In the genomic region with DNA sequence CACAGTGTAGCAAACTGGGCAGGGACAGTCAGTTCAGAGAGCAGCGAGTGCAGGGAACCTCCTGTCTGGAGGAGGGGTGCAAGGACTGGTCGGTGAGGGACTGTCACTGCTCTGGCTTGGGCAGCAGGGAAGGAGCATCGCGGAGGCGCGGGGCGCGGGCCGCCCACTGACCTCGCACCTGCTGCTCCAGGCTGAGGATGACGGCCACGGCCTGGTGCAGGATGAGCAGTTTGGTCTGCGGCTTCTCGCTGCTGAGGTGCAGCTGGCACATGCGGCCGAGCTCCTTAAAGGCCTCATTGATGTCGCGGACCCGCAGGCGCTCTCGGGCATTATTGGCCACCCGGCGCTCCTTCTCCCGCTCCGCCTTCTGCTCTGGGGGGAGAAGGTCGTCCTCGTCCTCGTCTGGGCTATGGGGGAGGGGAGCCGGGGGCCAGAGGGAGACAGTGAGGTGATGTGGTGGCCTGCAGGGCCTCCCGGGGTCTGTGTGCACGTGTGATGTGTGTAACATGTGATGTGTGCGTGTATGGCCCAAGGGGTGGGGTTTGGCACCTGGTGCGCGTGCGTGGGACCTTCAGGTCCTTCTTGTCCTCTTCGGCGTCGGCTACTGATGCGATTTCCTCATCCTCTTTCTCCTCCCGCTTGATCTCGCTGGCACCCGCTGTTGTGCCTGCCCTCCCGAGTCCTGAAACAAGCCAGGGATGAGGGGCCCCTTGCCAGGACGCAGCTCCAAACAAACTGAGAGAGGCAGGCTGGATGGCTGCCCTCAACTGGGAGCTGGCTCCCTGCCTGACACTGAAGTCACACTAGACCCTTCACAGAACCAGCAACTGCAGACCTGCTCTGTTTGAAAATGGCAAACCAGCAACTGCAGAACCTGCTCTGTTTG, we compare ENCODE assay signal across 9 mouse cellular contexts. TPM values are rescaled to one million over a fixed set of nuclear protein-coding genes. Genes with fewer than 3 reads are reported as not detected.
A peak's percentile ranks its signal among the peaks of the same experiment; 100 is the strongest.
DNase-seq lines count a peak whose midpoint lies in the region; ATAC-seq and TF ChIP-seq lines count a peak whose summit lies in the region.
"Had no signal": no experiment of that assay in that cellular context is flagged by ENCODE, and none has a peak within 500 bp of the region (broad histone marks: within the 10 kb centered on the region; RNA-seq: fewer than 3 reads in every experiment).

No protein-coding gene starts in this region.

- peak overlapping the region; percentile 45; the same call in 1 of the 2 replicates for H3K27ac ChIP-seq in midbrain, embryonic 15.5 days
- no peak overlapping the region; the same call in 1 of the 2 replicates for H3K27ac ChIP-seq in midbrain, embryonic 13.5 days
- H3K27ac ChIP-seq in heart, embryonic 15.5 days, result peak overlapping the region; percentile 56
- H3K27ac ChIP-seq in left cerebral cortex, adult 2 months, result peak overlapping the region; percentile 40
- H3K27ac ChIP-seq in stomach, embryonic 16.5 days (ENCODE audit: low read length), result peak overlapping the region; percentile 48

- H3K4me2 ChIP-seq in midbrain, embryonic 15.5 days, result no peak overlapping the region
- no peak overlapping the region for H3K4me2 ChIP-seq in midbrain, embryonic 13.5 days (replicated peaks)
- no peak overlapping the region for H3K4me2 ChIP-seq in heart, embryonic 15.5 days
- H3K4me2 ChIP-seq in stomach, embryonic 16.5 days (ENCODE audit: low read depth, low read length), result no peak overlapping the region

- H3K9me3 ChIP-seq in midbrain, embryonic 15.5 days, result no peaks in the 10 kb centered on the region
- no peaks in the 10 kb centered on the region for H3K9me3 ChIP-seq in midbrain, embryonic 13.5 days
- H3K9me3 ChIP-seq in heart, embryonic 15.5 days (replicated peaks), result no peaks in the 10 kb centered on the region
- H3K9me3 ChIP-seq in stomach, embryonic 16.5 days (replicated peaks; ENCODE audit: control insufficient read depth, low read length), result no peaks in the 10 kb centered on the region
- H3K9me3 ChIP-seq: megakaryocyte, embryonic 14.5 days had no signal

- no peak overlapping the region for H3K9ac ChIP-seq in midbrain, embryonic 15.5 days
- no peak overlapping the region for H3K9ac ChIP-seq in midbrain, embryonic 13.5 days (replicated peaks)
- H3K9ac ChIP-seq in heart, embryonic 15.5 days, result peak overlapping the region; percentile 25; the same call in 1 of the 2 replicates
- no peak overlapping the region for H3K9ac ChIP-seq in stomach, embryonic 16.5 days (ENCODE audit: low read length)

- DNase-seq in cerebellum, adult 9-11 months, result peak; percentile 90
- DNase-seq in left cerebral cortex, adult 2 months (ENCODE audit: extremely low spot score in 1 of 2, low spot score in 2 of 2), result peak; percentile 55 to 69
- no peak for DNase-seq in thymus, postnatal 10 days (ENCODE audit: low spot score in 2 of 2)

- no peak for ATAC-seq in midbrain, embryonic 15.5 days (replicated peaks)
- ATAC-seq in midbrain, embryonic 13.5 days, result no peak
- ATAC-seq in heart, embryonic 15.5 days (replicated peaks; ENCODE audit: insufficient number of reproducible peaks, insufficient read depth, low FRiP score, low read depth), result no peak
- ATAC-seq in stomach, embryonic 16.5 days (ENCODE audit: insufficient read depth, low FRiP score), result no peak; the same call in 1 of the 2 replicates
- no peak for ATAC-seq in monocyte, adult 5-6 weeks (replicated peaks; ENCODE audit: insufficient number of reproducible peaks, low FRiP score, low TSS enrichment, poor library complexity, severe bottlenecking)

- intact Hi-C loops in left cerebral cortex, adult 2 months (cut with DNase I), result no loop called here

- no peak overlapping the region for H3K4me3 ChIP-seq in midbrain, embryonic 15.5 days
- H3K4me3 ChIP-seq in midbrain, embryonic 13.5 days (replicated peaks), result no peak overlapping the region
- H3K4me3 ChIP-seq in heart, embryonic 15.5 days, result no peak overlapping the region
- no peak overlapping the region for H3K4me3 ChIP-seq in left cerebral cortex, adult 2 months
- no peak overlapping the region for H3K4me3 ChIP-seq in stomach, embryonic 16.5 days (replicated peaks; ENCODE audit: low read length)

- WGBS in midbrain, embryonic 15.5 days, result 82% methylated on average over 44 of the region's 44 CpGs
- WGBS in midbrain, embryonic 13.5 days, result 85% methylated on average over 44 of the region's 44 CpGs
- 83% methylated on average over 44 of the region's 44 CpGs for WGBS in heart, embryonic 15.5 days
- WGBS in stomach, embryonic 16.5 days, result 83% methylated on average over 44 of the region's 44 CpGs

- TF ChIP-seq CTCF in left cerebral cortex, adult 2 months (IDR thresholded peaks at IDR 0.05), result no peak

- 0 out of 2 replicates have a peak, but pooled peaks cover 1% of the 10 kb centered on the region for H3K4me1 ChIP-seq in midbrain, embryonic 15.5 days
- H3K4me1 ChIP-seq in midbrain, embryonic 13.5 days (replicated peaks), result peaks cover 5% of the 10 kb centered on the region
- peaks cover 9% of the 10 kb centered on the region for H3K4me1 ChIP-seq in heart, embryonic 15.5 days (replicated peaks)
- H3K4me1 ChIP-seq in stomach, embryonic 16.5 days (ENCODE audit: control insufficient read depth, insufficient read depth, low read length), result no peaks in the 10 kb centered on the region

- no peaks in the 10 kb centered on the region for H3K27me3 ChIP-seq in midbrain, embryonic 15.5 days (replicated peaks)
- H3K27me3 ChIP-seq in midbrain, embryonic 13.5 days, result no peaks in the 10 kb centered on the region
- H3K27me3 ChIP-seq in heart, embryonic 15.5 days, result no peaks in the 10 kb centered on the region
- no peaks in the 10 kb centered on the region for H3K27me3 ChIP-seq in stomach, embryonic 16.5 days (ENCODE audit: control insufficient read depth, insufficient read depth, low read length)
- H3K27me3 ChIP-seq: megakaryocyte, embryonic 14.5 days had no signal

- peaks cover 78% of the 10 kb centered on the region for H3K36me3 ChIP-seq in midbrain, embryonic 15.5 days (replicated peaks)
- peaks cover 92% of the 10 kb centered on the region for H3K36me3 ChIP-seq in midbrain, embryonic 13.5 days
- H3K36me3 ChIP-seq in heart, embryonic 15.5 days, result peaks cover 86% of the 10 kb centered on the region
- H3K36me3 ChIP-seq in stomach, embryonic 16.5 days (ENCODE audit: control insufficient read depth, insufficient read depth, low read length), result peaks cover 55% of the 10 kb centered on the region

RNA-seq across cellular contexts. Expression of gene Uqcr11, which starts 6.3 kb away (rescaled TPM):
- 581 and 629 TPM in 2 replicates for polyA plus RNA-seq in midbrain, embryonic 15.5 days (2015; fragmentation: Nextera tagmentation; extraction: Ambion mirVana)
- polyA plus RNA-seq in midbrain, embryonic 13.5 days (2015; fragmentation: Nextera tagmentation; extraction: Ambion mirVana), result 518 and 572 TPM in 2 replicates
- polyA plus RNA-seq in heart, embryonic 15.5 days (2015; fragmentation: Nextera tagmentation; extraction: Ambion mirVana), result 1,499 and 1,535 TPM in 2 replicates
- 100 to 1,000 TPM; 373 to 394 TPM for total RNA-seq in left cerebral cortex, adult 2 months (2021)
- 669 and 707 TPM in 2 replicates for polyA plus RNA-seq in stomach, embryonic 16.5 days (2015; fragmentation: Nextera tagmentation; extraction: Ambion mirVana)
- 56.9 to 82.5 TPM (median 76.8 TPM) in 3 replicates for total RNA-seq in monocyte, adult 5-6 weeks (2017)

RNA-seq across cellular contexts. Expression of gene Mbd3, which starts 13.5 kb away (rescaled TPM):
- polyA plus RNA-seq in midbrain, embryonic 15.5 days (2015; fragmentation: Nextera tagmentation; extraction: Ambion mirVana), result 227 and 250 TPM in 2 replicates
- 243 and 257 TPM in 2 replicates for polyA plus RNA-seq in midbrain, embryonic 13.5 days (2015; fragmentation: Nextera tagmentation; extraction: Ambion mirVana)
- polyA plus RNA-seq in heart, embryonic 15.5 days (2015; fragmentation: Nextera tagmentation; extraction: Ambion mirVana), result 122 and 177 TPM in 2 replicates
- 100 to 1,000 TPM; 139 to 150 TPM for total RNA-seq in left cerebral cortex, adult 2 months (2021)
- polyA plus RNA-seq in stomach, embryonic 16.5 days (2015; fragmentation: Nextera tagmentation; extraction: Ambion mirVana), result 131 and 139 TPM in 2 replicates
- total RNA-seq in monocyte, adult 5-6 weeks (2017), result 11.4 to 34.6 TPM (median 18.6 TPM) in 3 replicates

RNA-seq across cellular contexts. Expression of gene Tcf3, which starts 20.5 kb away (rescaled TPM):
- polyA plus RNA-seq in midbrain, embryonic 15.5 days (2015; fragmentation: Nextera tagmentation; extraction: Ambion mirVana), result 44.9 and 55.8 TPM in 2 replicates
- 67.7 and 82.3 TPM in 2 replicates for polyA plus RNA-seq in midbrain, embryonic 13.5 days (2015; fragmentation: Nextera tagmentation; extraction: Ambion mirVana)
- polyA plus RNA-seq in heart, embryonic 15.5 days (2015; fragmentation: Nextera tagmentation; extraction: Ambion mirVana), result 41.3 and 67.2 TPM in 2 replicates
- total RNA-seq in left cerebral cortex, adult 2 months (2021), result 10 to 100 TPM; 28.9 to 30.1 TPM
- polyA plus RNA-seq in stomach, embryonic 16.5 days (2015; fragmentation: Nextera tagmentation; extraction: Ambion mirVana), result 46.1 and 57.9 TPM in 2 replicates
- 18.9 to 30.0 TPM (median 26.1 TPM) in 3 replicates for total RNA-seq in monocyte, adult 5-6 weeks (2017)

RNA-seq across cellular contexts. Expression of gene Mex3d, which starts 25.4 kb away (rescaled TPM):
- 18.3 and 18.8 TPM in 2 replicates for polyA plus RNA-seq in midbrain, embryonic 15.5 days (2015; fragmentation: Nextera tagmentation; extraction: Ambion mirVana)
- polyA plus RNA-seq in midbrain, embryonic 13.5 days (2015; fragmentation: Nextera tagmentation; extraction: Ambion mirVana), result 15.9 and 18.6 TPM in 2 replicates
- polyA plus RNA-seq in heart, embryonic 15.5 days (2015; fragmentation: Nextera tagmentation; extraction: Ambion mirVana), result 4.8 and 5.2 TPM in 2 replicates
- total RNA-seq in left cerebral cortex, adult 2 months (2021), result 10 to 100 TPM; 19.2 to 20.6 TPM
- polyA plus RNA-seq in stomach, embryonic 16.5 days (2015; fragmentation: Nextera tagmentation; extraction: Ambion mirVana), result 3.0 and 4.1 TPM in 2 replicates
- total RNA-seq in monocyte, adult 5-6 weeks (2017), result 4.1 to 5.3 TPM (median 5.2 TPM) in 3 replicates

RNA-seq across cellular contexts. Expression of gene Plk5, which starts 56.6 kb away (rescaled TPM):
- polyA plus RNA-seq in midbrain, embryonic 15.5 days (2015; fragmentation: Nextera tagmentation; extraction: Ambion mirVana), result 6.2 TPM in 2 replicates
- 0.96 and 1.3 TPM in 2 replicates for polyA plus RNA-seq in midbrain, embryonic 13.5 days (2015; fragmentation: Nextera tagmentation; extraction: Ambion mirVana)
- 0.06 and 0.09 TPM in 2 replicates for polyA plus RNA-seq in heart, embryonic 15.5 days (2015; fragmentation: Nextera tagmentation; extraction: Ambion mirVana)
- 10 to 100 TPM; 27.3 to 37.9 TPM for total RNA-seq in left cerebral cortex, adult 2 months (2021)
- 0.14 and 0.61 TPM in 2 replicates for polyA plus RNA-seq in stomach, embryonic 16.5 days (2015; fragmentation: Nextera tagmentation; extraction: Ambion mirVana)
- total RNA-seq in monocyte, adult 5-6 weeks (2017), result not detected in 3 replicates

Comparison
In these comparisons a context has a peak if more than half of its experiments do, and no peak if none do; other contexts are left out.
1. DNase-seq: peak in cerebellum, adult 9-11 months (single experiment) and left cerebral cortex, adult 2 months (2 of 2); none in thymus, postnatal 10 days (0 of 2).